Mouse (Mus musculus) small intestine, adult 2 months (tissue): ENCODE data around the gene Map4. TPM values are rescaled to one million over a fixed set of nuclear protein-coding genes. Genes with fewer than 3 reads are reported as not detected.
"Not testable (repeated sequence)": the region's sequence is repeated elsewhere in the genome, so short reads cannot be mapped to it uniquely, and the experiment has no call there.

Experiments used
- H3K27ac ChIP-seq: fragments of 200-500 bp; 2 replicates; pipeline ENCODE4 v1.5.1; 2012; ENCODE audit warnings: low read depth, low read length, control low read depth, inconsistent platforms; ENCODE audit not compliant: insufficient read depth
- H3K27me3 ChIP-seq: fragments of 200-500 bp; 2 replicates; pipeline ENCODE4 v1.6.1; 2012; ENCODE audit warnings: mild to moderate bottlenecking, moderate library complexity, low read length, inconsistent platforms; ENCODE audit not compliant: control insufficient read depth, insufficient read depth
- H3K36me3 ChIP-seq: fragments of 200-500 bp; 2 replicates; pipeline ENCODE4 v1.6.1; 2012; ENCODE audit warnings: mild to moderate bottlenecking, low read length, control low read depth, inconsistent platforms; ENCODE audit not compliant: control insufficient read depth, insufficient read depth
- H3K4me1 ChIP-seq: fragments of 200-500 bp; 2 replicates; pipeline ENCODE4 v1.6.1; 2012; ENCODE audit warnings: low read length, inconsistent platforms, mixed read lengths; ENCODE audit not compliant: control insufficient read depth, insufficient read depth, insufficient read length
- H3K4me3 ChIP-seq: fragments of 200-500 bp; 2 replicates; pipeline ENCODE4 v1.5.1; 2012; ENCODE audit warnings: low read depth, mild to moderate bottlenecking, control low read depth, inconsistent platforms, low read length, moderate library complexity
- CTCF ChIP-seq: fragments of 200-500 bp; IDR thresholded peaks from 2 replicates; pipeline ENCODE4 v1.5.1; 2012; ENCODE audit warnings: low read depth, mild to moderate bottlenecking, control low read depth, inconsistent platforms, low read length, moderate library complexity, mixed read lengths; ENCODE audit not compliant: insufficient replicate concordance, insufficient read length; ENCODE audit errors: extremely low read depth
- POLR2A ChIP-seq: fragments of 200-500 bp; IDR thresholded peaks from 2 replicates; pipeline ENCODE4 v1.6.1; 2012; ENCODE audit warnings: low read depth, mild to moderate bottlenecking, control low read depth, inconsistent platforms, low read length, moderate library complexity
- WGBS: fragments of 180-500 bp; shearing (Covaris S2); methylation state at CpG from one replicate; pipeline ENCODE4 v1.1.7; 2018; 5-methylcytosine and 5-hydroxymethylcytosine counted together
- polyA plus RNA-seq: library from polyadenylated mRNA; depleted of rRNA; stranded (reverse); fragments of >200 nt; gene quantifications from 2 replicates; pipeline ENCODE4 v1.2.3, GENCODE M21; 2012

Gene Map4
- polyA plus RNA-seq, 1 experiment = 191 TPM

GRCm38 (mm10) chr9:110060761-110061160 lies 129.5 kb downstream of the Map4 start:
- 91% methylated on average over 2 of the region's 2 CpGs for WGBS
- Histone ChIP-seq H3K4me3 (no peak overlapping the region), H3K4me1 (no peaks in the 10 kb centered on the region), H3K36me3 (peaks cover 14% of the 10 kb centered on the region), H3K27me3 (no peaks in the 10 kb centered on the region), H3K27ac (no peak overlapping the region)
- TF ChIP-seq CTCF (no peak), POLR2A (no peak)

- Histone ChIP-seq H3K4me1 (no peaks in the 10 kb centered on the region), H3K27ac (no peak overlapping the region), H3K36me3 (peaks cover 24% of the 10 kb centered on the region), H3K4me3 (no peak overlapping the region), H3K27me3 (no peaks in the 10 kb centered on the region)
- TF ChIP-seq POLR2A (no peak), CTCF (no peak)
- WGBS = 80% methylated on average over 7 of the region's 7 CpGs
Measured at GRCm38 (mm10) chr9:110062405-110062804, 131.1 kb downstream of the Map4 start.

DNA sequence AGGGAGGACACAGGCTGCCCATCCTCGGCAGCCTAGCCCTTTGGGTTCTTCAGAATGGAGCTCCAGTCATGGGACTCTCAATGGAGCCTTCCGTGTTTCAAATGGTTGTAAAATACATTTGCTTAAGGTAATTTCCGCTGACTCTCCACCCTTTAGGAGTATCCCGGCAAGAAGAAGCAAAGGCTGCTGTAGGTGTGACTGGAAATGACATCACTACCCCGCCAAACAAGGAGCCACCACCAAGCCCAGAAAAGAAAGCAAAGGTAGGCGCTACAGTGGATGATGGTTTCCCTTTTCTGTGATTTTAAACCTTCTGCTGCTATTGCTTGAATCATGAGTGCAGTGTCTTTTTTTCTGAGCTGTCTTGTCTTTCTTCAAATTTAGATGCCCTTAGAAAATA lies 131.6 kb downstream of the Map4 start:
- no peak overlapping the region for H3K27ac ChIP-seq
- no peaks in the 10 kb centered on the region for H3K4me1 ChIP-seq
- 89% methylated on average over 6 of the region's 6 CpGs for WGBS
- H3K36me3 ChIP-seq = peaks cover 27% of the 10 kb centered on the region
- no peaks in the 10 kb centered on the region for H3K27me3 ChIP-seq
- H3K4me3 ChIP-seq = no peak overlapping the region
- TF ChIP-seq POLR2A = no peak
- TF ChIP-seq CTCF = no peak

DNA sequence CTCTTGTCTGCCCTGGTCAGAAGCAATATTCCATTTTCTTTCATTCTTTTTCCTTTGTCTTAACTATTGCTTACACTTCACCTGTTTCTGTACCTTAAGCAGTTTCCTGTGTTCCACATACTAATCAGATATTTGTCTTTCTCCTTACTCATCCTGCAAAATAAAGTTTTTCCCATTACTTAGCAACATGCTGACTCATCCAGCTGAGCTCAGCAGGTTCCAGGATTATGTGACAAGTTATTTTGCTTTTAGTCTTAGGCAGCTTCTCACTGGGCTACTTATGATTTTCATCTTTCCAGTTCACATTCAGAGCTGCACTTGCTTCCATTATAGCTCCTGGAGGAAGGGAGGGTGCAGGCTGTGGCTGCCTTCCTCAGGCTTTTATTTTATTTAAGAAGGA lies 133.4 kb downstream of the Map4 start:
- H3K4me1 ChIP-seq = no peaks in the 10 kb centered on the region
- H3K36me3 ChIP-seq = peaks cover 42% of the 10 kb centered on the region
- no peaks in the 10 kb centered on the region for H3K27me3 ChIP-seq
- no peak overlapping the region for H3K27ac ChIP-seq
- TF ChIP-seq CTCF = no peak
- no peak for TF ChIP-seq POLR2A
- H3K4me3 ChIP-seq = no peak overlapping the region

- H3K4me3 ChIP-seq = no peak overlapping the region
- no peaks in the 10 kb centered on the region for H3K27me3 ChIP-seq
- H3K27ac ChIP-seq = no peak overlapping the region
- no peaks in the 10 kb centered on the region for H3K4me1 ChIP-seq
- WGBS = 92% methylated on average over 6 of the region's 6 CpGs
- H3K36me3 ChIP-seq = peaks cover 46% of the 10 kb centered on the region
- TF ChIP-seq CTCF = no peak
- no peak for TF ChIP-seq POLR2A
Measured at GRCm38 (mm10) chr9:110068745-110069144, 137.5 kb downstream of the Map4 start.

GRCm38 (mm10) chr9:110070358-110070757 lies 139.1 kb downstream of the Map4 start:
- Histone ChIP-seq H3K4me1 (no peaks in the 10 kb centered on the region), H3K27ac (no peak overlapping the region), H3K4me3 (no peak overlapping the region), H3K36me3 (peaks cover 41% of the 10 kb centered on the region), H3K27me3 (no peaks in the 10 kb centered on the region)
- 70% methylated on average over 9 of the region's 9 CpGs for WGBS
- TF ChIP-seq CTCF (no peak), POLR2A (no peak)

DNA sequence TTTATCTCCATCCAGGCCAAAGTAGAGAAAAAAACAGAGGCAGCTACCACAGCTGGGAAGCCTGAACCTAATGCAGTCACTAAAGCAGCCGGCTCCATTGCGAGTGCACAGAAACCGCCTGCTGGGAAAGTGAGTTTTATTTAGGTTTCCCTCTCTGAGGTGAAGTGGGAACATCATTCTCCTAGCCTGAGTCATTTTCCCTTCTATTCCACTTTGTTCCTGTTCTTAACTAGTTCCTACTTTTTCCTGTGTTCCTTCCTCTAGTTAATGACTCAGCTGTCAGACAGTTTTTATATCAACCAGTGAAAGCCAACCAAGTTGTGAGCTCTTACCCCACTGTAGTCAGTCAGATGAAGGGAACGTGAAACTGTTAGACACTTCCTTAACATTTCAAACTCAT lies 139.8 kb downstream of the Map4 start:
- no peak overlapping the region for H3K4me3 ChIP-seq
- TF ChIP-seq CTCF = no peak
- TF ChIP-seq POLR2A = no peak
- peaks cover 40% of the 10 kb centered on the region for H3K36me3 ChIP-seq
- 82% methylated on average over 4 of the region's 4 CpGs for WGBS
- no peaks in the 10 kb centered on the region for H3K27me3 ChIP-seq
- no peaks in the 10 kb centered on the region for H3K4me1 ChIP-seq
- no peak overlapping the region for H3K27ac ChIP-seq

- 26% methylated on average over 1 of the region's 1 CpGs for WGBS
- Histone ChIP-seq H3K36me3 (peaks cover 38% of the 10 kb centered on the region), H3K27me3 (no peaks in the 10 kb centered on the region), H3K4me1 (no peaks in the 10 kb centered on the region), H3K27ac (no peak overlapping the region), H3K4me3 (no peak overlapping the region)
- TF ChIP-seq POLR2A (no peak), CTCF (peak; percentile 78; the same call in 1 of the 2 replicates)
Measured at GRCm38 (mm10) chr9:110071843-110072242, 140.6 kb downstream of the Map4 start.

GRCm38 (mm10) chr9:110076468-110076867 lies 145.2 kb downstream of the Map4 start:
- H3K4me3 ChIP-seq, H3K27ac ChIP-seq, H3K27me3 ChIP-seq, H3K4me1 ChIP-seq: not testable (repeated sequence)
- 89% methylated on average over 6 of the region's 7 CpGs for WGBS
- H3K36me3 ChIP-seq = peaks cover 33% of the 10 kb centered on the region
